Mouse (Mus musculus) megakaryocyte progenitor cell, adult 5-6 weeks (primary cell): ENCODE results near the gene Cubn. TPM values are rescaled to one million over a fixed set of nuclear protein-coding genes. Genes with fewer than 3 reads are reported as not detected.

Source experiments
- ATAC-seq: replicated peaks from 2 replicates; pipeline ENCODE4 v1.8.0; 2016; ENCODE audit warnings: mild to moderate bottlenecking, moderate TSS enrichment, inconsistent platforms; ENCODE audit not compliant: poor library complexity
- total RNA-seq, 2 experiments: library from RNA; stranded (forward) in 1 of 2; stranded (reverse) in 1 of 2; fragments of 157-497, 149-512 nt in 1 of 2; fragments of 200-1000 nt in 1 of 2; gene quantifications; 2 replicates each; pipeline versions ENCODE4 v1.2.3 to v1.2.4; 2015 to 2017

Gene Cubn
- total RNA-seq, 2 experiments from 2014 or later = not detected

DNA sequence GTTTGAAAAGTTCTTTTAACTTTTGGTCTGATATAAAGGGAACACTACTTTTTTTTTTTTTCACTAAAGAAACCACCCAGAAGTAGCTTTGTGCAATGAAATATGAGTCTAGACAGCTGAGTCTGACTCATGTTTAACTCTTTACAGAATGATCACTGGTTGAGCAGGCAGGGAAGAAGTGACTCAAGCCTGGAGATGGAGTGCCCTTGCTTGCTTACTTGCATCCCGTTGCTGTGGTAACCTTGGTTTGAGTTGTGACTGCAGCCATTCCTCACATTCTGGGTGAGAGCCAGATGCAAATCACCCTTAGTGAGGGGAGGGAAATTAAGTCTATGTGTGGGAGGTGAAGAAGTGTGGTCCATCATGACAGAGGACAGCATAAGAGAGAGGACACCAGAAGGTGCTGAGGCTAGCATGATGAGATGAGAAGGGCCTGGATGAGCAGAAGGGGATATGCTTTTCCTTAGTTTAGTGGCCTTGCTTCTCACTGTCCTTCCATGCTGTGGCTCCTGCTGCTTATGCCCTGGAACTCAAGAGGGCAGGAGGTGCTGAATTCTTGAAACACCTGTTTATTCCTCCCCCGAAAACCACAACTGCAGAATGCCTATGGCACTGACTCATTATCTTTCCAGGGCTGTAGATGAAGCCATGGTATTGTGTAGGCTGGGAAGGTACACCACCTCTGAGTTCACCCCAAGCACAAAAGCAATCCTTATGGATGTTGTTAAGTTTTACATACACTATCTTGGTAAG, 81.7 kb downstream of the Cubn start:
- ATAC-seq = 0 out of 2 replicates have a peak, but pooled peaks have one; percentile 7

DNA sequence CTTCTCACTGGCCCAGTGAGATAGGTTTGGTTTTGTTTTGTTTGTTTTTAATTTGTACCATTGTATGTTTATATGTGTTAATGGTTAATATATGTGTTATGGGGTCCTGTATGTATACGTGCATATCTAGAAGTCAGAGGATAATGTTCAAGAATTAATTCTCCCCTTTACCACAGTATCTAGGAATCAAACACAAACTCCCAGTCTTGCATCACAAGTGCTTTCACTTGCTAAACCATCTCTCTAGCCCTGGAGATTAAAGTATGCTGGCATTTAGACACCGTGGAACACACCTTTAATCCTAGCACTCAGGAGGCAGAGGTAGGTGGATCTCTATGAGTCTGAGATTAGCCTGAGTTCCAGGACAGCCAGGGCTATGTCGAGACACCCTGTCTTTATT, 83.3 kb downstream of the Cubn start:
- ATAC-seq = no peak

DNA sequence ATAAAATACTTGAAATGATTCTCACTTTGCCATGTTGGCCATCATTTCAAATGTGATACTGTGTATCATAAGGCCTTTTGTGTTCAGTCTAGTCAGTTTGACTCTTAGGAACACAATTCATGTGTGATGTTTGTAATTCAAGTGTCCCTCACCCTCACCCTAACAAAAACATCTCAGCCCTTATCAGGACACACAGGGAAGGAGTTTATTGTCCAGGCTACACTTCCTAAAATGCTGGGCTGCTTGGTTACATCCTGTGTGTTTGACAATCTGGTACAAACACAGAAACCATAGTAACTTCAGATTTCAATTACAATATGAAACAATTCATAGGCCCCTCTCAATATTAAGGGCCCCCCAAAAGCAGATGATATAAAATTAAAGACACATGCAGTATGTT, 83.9 kb downstream of the Cubn start:
- ATAC-seq = 0 out of 2 replicates have a peak, but pooled peaks have one; percentile 27

DNA sequence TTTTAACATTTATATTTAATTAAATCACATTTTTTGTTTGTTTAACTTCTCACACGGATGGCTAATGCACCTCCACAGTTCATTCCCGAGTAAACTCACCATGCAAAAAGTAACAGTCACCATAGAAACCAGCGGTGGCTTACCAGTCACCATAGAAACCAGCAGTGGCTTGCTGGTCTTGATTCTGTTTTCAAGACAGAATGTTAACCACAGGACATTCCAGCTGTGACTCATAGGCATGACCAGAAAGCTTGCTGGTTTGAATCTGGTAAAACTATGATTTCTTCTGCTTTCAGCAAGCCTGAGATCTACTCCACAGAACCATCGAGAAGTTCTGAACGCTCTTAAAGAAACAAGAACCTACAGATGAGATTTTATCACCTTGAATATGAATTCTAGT, 84.3 kb downstream of the Cubn start:
- ATAC-seq = peak; percentile 65

DNA sequence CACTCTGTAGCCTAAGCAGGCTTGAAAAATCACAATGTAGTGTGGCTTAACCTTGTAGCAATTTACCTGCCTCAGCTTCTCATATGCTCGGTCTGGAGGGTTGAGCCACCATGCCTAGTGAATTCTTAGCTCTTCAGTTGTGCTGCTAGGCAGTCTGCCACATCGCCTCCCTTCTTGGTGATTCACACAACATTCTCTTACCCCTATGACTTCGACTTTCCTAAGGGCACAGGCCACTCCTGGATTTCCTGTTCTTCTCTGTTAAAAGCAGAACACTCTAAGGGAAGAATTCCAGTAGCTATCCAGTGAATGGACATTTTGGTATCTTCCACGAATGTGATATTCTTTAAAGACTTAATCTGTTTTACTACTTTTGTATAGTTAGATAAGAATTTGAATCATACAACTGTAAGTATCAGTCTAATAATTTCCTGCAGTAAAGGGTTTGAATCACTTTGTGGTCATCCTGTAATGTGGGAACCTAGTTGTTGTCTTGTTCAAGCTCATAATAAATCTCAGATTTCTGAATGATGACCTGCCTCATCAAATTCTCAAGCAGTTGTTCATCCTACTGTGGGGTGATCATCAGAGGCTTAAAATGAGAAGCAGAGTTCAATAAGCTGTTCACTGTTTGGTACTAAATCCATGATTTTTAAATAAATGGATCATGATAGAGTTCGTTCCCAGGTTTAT, 86.5 kb downstream of the Cubn start:
- no peak for ATAC-seq

DNA sequence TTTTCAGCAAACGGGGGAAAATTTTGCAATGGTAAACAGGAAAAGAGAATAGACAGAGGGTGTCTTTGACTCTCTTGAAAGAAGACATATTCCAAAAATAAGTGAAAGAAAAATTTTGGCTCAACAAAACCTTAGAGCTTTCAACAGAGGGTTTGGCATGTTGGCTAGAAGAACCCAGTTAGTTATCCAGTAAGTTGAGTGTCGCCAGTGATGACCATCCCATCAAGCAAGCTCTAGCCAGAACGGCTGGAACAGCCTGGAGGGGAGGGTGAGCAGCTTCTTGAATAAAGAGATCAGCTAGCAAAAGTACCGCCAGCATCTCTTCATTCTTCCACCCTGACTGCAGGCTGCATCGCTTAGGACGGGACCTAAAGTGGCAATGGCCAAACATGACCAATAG, 90.8 kb downstream of the Cubn start:
- no peak for ATAC-seq

DNA sequence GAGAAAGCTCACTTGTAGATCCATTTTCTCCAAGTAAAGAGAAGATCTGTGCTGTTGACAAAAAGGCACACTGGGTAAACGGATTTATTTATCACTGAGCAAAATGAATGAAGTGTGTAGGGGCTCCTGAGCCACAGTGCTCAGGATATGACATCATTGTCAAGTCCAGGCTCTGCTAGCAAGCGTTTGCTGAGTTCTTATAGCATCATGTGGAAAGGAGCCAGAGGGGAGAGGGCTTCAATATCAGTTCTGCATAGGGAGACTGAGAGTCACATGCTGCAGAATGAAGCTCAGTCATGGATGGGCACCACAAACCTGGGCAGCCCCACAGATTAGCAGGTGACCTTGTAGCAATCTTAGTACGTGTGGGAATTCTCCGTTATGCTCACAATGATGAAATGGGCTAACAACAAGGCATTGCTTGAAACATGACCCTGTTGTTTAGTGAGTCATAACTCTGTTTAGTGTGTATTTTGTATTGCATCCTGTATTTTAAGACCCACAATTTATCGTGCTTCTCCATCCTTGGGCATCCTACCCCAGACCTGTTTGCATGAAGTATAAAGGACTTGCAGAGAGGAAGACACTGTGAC, 92.0 kb downstream of the Cubn start:
- no peak for ATAC-seq

DNA sequence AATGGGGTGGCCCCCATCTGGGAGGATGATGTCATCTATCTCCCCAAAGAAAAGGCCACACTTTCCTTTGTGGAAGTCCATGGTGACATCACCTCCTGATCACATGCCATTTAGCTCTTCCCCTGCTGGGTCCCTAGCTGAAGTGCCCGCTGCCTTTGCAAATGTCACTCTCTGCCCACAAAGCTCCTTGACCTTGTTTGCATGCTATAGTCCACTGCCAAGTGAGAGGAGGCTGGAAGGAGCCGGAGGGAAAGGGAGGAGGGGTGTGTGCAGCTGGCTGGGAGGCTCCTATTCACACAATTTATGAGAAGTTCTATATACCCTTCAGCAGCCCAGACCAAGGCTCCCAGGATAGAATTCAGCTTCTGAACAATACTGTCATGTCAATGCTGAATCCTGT, 92.7 kb downstream of the Cubn start:
- ATAC-seq = no peak

DNA sequence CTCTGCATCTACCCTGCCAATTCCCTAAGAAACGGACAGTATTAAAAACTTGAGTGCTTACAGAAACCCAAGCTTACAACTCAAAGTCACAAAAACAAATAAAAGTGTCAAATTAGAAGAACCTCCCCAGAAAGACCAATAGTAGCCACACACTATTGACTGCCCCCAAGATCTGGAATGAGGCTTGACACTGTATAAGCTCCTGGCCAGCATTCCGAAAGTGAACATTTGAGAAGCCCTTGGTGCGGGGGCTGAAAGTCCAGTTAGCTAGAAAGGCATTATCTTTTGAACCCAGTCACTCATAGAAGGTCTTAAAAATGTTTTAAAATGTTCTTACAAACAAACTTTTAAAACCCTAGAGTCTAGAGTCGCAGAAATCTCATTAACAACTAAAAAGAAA, 93.1 kb downstream of the Cubn start:
- no peak for ATAC-seq

DNA sequence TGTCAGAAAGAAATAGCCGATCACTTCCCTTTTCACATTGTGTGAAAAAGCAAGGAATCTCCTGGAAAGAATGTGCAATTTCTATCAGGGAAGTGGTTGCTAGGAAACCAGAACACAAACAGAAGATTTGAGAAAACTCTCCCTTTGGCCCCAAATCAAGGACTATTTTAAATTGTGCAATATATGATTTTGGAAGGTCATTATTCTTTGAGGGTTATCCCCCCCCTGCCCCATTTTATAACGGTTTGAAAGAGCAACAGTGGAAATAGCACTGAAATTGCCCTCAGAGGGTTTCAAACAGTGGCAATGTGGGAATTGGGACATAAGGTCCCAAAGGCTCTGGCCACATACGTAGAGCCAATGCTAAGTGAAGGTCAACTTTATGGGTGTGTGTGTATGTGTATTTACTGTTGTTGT, 95.5 kb downstream of the Cubn start:
- ATAC-seq = no peak

DNA sequence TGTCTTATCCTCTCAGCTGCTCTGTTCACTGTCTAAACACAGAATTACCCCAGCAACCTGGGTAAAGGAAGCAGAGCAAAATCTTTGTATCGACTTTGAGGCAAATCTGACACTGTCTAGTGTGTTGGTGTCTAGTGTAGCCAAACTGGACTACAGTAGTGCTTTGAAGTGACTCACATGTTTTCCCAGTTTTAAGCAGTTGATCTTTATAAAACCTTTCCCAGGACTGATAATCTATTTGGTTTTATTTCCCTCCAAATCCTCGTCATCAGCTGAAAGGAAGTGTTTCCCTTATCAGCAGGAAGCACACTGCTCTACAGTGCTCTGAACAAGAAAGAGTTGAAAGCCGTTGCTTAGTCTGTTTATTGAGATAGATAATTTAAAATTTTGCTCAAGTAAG, 100.6 kb downstream of the Cubn start:
- ATAC-seq = peak; percentile 76

DNA sequence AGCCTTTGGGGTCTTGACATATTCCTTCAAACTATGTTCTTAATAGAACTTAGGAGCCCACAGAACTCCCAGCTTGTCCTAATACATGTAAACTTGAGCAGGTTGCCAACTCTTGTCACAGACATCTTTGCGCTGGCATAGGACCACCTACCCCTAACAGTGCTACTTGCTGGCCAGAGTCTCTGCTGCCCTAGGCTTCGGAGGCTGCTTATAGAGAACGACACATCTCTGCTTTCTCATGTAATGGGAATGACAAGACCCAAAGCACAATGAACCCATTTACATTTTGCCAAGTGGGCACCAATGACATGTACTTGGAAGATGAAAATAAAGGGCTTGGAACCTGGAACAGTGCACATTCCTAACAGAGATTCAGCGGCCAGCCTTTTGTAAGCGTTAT, 105.0 kb downstream of the Cubn start:
- no peak for ATAC-seq

DNA sequence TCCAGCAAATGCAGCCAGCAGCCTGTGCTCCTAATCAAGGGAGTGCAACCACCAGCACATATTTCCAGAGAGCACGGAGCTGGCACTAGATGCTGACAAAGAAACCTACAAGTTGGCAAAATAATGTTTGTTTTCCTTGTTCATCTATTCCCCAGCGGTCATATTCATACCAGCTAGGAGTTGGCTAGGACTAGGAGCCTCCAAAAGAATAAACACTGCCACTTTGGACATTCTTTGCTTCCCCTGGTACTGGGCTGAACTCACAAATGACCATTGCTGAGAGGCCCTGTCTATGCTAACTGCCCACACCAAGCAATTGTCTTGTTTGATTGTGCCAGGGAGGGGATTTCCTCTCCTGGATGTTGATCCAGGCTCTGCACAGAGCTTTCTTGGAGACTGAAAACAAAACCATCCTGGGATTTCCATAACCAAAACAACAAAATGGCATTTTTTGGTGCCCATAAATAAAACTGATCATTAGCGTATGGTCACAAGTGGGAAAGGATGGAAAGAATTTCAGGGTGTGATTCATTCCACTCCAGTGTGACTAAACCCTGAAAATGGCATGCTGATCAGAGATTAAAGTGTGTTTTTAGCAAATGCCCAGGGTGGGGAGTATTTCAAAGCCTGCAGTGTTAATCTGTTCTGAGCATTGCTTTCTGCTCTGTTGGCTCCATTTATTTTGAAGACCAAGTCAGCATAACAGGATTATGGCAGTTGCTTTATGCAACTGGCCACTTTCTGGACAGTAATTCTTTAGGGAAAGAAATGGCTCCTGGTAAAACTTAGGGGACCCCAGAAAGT, 105.9 kb downstream of the Cubn start:
- ATAC-seq = no peak

DNA sequence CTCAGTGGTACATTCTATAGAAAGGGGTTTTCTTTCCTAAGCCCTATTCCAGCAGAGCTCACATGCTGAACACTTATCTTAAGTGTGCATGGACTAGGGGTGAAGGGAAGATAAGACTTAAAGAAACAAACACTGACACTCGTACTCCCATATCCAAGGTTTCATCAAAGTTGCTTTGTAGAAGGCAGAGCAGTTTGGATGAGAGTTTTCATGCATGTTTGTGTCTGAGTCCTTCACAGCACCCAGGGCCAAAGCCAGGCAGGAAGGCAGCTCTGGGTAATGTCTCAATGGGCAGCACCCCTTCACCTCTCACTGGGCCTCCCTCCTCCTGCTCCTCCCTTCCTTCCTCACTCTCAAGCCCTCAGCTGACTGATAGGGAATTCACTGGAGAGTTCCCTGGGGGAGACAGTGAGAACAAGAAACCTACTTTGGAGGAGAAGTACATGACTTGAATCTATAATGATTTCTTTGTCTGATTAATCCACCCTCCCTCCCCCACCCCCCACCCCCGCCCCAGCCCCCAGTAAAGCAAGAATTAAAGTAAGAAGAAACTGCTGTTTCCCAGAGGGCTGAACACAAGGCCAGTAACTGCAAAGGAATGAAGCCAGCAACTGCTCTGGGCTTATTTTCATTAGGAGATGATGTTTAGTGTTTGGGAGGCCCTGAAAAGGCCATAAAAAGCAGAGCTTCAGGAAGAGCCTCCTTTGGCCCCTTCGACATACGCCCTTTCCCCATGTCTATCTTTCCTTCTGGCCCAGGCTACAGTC, 106.7 kb downstream of the Cubn start:
- peak; percentile 85 for ATAC-seq

DNA sequence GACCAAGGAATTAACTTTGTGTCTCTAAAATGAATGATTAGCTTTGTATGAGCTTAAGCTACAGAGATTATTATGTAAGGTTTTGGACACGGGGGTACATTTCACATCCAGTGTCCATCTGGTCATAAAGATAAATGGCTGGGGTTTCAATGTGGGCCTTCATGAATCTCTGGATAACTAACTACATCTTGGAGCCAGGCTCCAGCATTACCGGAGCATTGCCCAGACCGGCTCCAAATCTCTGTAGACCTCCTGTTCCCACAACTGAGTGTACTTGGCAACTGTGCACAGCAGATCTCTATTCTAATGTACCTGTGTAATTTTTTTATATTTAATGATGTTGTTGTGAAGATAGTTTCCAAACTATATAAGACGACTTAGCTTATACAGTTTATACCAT, 115.4 kb downstream of the Cubn start:
- ATAC-seq = no peak

DNA sequence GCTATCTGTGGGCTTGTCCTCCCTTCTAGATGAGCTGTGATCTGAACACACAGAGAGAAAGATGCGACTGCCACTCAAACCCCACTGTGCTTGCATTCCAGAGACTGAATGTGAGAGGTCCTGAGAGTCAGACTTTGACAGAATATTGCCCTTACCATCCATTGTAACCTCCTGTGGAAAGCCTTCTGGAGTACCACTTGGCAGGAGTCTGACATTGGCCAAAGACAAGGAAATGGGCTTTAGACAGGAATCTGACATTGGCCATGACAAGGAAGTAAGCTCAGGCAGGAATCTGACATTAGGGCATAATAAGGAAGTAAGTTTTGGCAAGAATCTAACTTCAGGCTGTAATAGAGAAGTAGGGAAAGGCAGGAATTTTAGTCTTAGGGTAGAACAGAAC, 118.3 kb downstream of the Cubn start:
- no peak for ATAC-seq

DNA sequence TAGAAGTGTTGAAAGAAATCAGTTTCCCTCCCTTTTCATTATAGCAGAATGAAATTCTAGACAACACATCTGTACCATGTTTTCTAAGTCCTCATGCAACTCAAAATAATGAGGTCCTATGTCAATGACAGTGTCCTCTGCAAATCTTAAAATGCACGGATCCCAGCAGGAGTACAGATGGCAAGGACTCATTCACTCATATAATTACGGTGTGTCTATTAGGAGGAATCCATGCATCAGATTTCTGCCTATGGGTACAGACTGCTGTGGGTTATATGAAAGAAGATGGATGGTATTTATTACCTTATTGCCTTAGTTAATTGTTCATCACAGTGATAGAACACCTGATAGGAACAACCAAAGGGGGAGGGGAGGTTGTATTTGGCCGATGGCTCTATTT, 118.8 kb downstream of the Cubn start:
- ATAC-seq = no peak

DNA sequence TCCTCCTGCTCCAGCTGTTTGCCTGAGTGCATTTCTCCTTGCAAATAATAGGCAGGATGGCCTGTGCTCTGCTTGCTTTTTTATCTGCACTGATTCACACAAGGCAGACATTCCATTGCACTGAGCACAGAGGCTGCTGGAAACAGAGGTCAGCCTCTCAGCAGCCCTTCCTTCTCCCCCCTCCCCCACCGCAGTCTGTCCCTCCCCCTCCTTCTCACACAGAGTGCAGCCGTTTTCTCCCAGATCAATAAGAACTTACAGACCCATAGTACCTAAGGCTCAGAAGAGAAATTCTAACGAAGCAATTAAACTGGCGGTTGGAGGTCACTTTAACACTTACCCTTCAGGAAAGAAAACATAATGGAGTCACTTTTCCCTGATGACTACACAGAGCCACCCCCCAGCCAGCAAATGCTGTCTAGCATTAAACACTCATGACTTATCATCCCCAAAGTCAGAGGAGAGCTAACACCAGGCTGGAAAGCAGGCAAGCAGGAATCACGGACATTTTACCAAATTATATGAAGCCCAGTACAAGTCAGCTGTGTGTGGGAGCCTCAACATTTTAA, 119.3 kb downstream of the Cubn start:
- ATAC-seq = no peak

DNA sequence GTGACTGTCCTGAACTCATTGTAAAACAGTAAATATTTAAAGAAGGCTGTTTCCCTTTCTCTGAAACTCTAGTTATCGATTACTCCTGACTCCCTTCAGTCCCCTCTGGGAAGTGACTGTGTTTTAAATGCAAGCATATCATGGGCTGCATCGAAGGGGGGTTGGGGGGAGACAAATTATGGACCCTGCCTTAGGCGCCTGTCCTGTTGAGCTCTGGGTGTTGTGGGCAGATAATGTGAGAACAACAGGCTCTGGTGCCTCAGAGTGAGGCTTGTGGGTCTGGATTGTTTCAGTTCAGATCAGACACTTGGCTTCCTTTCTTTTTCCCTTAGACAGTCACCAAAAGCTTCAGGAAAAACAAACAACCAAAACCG, 119.8 kb downstream of the Cubn start:
- ATAC-seq = no peak

DNA sequence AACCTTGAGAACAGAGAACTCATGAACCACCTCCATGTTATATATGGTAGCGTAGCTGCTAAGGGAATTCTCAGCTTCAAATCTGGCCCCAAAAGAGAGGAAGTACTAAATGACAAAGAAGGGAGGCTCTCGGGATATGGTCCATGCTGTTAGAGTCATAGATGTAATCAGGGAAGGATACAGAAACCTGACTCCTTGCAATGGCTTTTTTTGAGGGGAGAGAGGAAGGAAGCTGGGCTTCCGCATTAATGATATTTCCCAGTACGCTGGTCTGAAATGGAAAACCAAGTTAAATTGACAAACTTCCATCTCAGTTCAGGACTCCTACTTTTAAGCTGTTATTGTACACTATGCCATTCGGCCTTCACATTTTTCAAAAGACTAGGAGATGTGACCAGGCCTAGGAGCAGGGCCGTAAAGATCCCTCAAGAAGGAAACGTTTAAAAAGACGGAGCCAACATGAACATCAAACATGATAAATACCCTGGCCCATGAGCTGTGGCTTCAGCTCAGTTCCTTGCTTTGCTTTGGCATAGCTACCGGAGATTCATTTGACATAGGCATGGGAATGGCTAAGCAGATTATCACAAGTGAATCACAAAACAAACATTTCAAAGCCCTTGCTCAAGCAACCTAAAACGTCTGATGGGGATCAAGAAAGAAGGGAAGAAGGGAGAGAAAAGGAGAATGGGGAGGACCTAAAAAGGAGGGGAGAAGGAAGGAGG, 120.4 kb downstream of the Cubn start:
- ATAC-seq = no peak
